Mouse (Mus musculus) neural tube, embryonic 12.5 days (tissue): ENCODE results near the gene Adssl1. TPM values are rescaled to one million over a fixed set of nuclear protein-coding genes. Genes with fewer than 3 reads are reported as not detected.

Experiments
- ATAC-seq: fragments of 200-750 bp; cut with Nextera tagmentation; 2 replicates; pipeline ENCODE4 v1.8.0; 2017; ENCODE audit warnings: low read depth, mild to moderate bottlenecking, moderate TSS enrichment, moderate library complexity; ENCODE audit not compliant: low FRiP score
- H3K27ac ChIP-seq: fragments of 300-500 bp; sonication (generic); 2 replicates; pipeline ENCODE4 v1.5.1; 2016
- H3K27me3 ChIP-seq: fragments of 300-500 bp; sonication (generic); replicated peaks from 2 replicates; pipeline ENCODE4 v1.6.1; 2016; ENCODE audit warnings: mild to moderate bottlenecking
- H3K36me3 ChIP-seq: fragments of 300-500 bp; sonication (generic); 2 replicates; pipeline ENCODE4 v1.6.1; 2016; ENCODE audit warnings: mild to moderate bottlenecking
- H3K4me1 ChIP-seq: fragments of 300-500 bp; sonication (generic); 2 replicates; pipeline ENCODE4 v1.6.1; 2016
- H3K4me2 ChIP-seq: fragments of 300-500 bp; sonication (generic); replicated peaks from 2 replicates; pipeline ENCODE4 v1.6.1; 2016; ENCODE audit warnings: mild to moderate bottlenecking
- H3K4me3 ChIP-seq: fragments of 300-500 bp; sonication (generic); 2 replicates; pipeline ENCODE4 v1.5.1; 2016
- H3K9ac ChIP-seq: fragments of 300-500 bp; sonication (generic); 2 replicates; pipeline ENCODE4 v1.6.1; 2016; ENCODE audit warnings: mild to moderate bottlenecking
- H3K9me3 ChIP-seq: fragments of 300-500 bp; sonication (generic); 2 replicates; pipeline ENCODE4 v1.6.1; 2016; ENCODE audit warnings: mild to moderate bottlenecking
- WGBS: fragments of 180-500 bp; shearing (Covaris S2); methylation state at CpG from one replicate; pipeline ENCODE4 v1.1.7; 2016; 5-methylcytosine and 5-hydroxymethylcytosine counted together
- polyA plus RNA-seq: library from polyadenylated mRNA; unstranded; fragments of >200 nt; fragmentation: Nextera tagmentation; extraction: Ambion mirVana; gene quantifications from 2 replicates; pipeline ENCODE4 v1.2.1, GENCODE M21; 2016

Adssl1 gene
- 3.2 and 3.7 TPM in 2 replicates for polyA plus RNA-seq

DNA sequence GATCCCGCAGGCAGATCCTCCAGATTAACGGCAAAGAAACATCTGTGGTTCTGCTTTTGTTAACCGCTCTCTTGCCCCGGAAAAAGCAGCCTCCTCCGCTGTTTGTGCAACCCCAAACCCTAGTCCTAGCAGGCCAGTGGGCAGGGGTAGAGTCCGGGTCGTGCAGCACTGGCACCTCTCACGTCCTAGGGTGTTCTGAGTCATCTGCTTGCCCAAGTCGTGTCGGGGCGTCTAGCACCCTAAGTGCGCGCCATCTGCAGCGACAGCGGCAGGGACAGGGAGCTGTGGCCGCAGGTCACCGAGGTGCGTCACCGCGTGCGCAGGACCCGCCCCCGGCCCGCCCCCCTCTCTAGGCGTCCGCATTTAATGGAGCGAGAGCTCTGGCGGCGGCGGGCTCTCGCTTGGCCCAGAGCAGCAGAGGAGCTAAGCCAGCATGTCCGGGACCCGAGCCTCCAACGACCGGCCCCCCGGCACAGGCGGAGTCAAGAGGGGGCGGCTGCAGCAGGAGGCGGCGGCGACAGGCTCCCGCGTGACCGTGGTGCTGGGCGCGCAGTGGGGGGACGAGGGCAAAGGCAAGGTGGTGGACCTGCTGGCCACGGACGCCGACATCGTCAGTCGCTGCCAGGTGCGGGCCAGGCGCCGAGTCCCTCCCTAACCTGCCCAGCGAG lies at the start of gene Adssl1:
Adssl1 (plus strand) TSS at position 360 of the 668 bp plus-strand sequence.
- ATAC-seq = peak; percentile 35

DNA sequence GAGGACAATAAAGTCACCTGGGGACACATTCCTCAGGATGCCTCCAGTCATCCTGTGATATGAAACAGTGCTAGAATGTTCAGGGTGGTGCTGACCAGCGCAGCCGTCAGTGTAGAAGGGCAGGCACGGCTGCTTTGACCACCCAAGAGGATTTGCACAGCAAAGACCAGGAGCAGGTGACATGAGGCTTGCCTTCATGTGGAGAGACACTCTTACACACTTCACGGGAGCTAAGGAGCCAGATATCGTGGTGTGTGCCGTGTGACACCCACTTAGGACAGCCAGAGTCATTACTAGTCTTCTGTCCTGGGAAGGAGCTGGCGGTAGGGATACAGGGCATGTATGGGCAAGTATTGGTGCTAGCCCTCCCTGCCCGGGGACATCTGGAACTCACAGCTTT lies 49.7 kb upstream of the Adssl1 start:
- Histone ChIP-seq H3K4me2 (no peak overlapping the region), H3K4me3 (no peak overlapping the region), H3K9me3 (no peaks in the 10 kb centered on the region), H3K27ac (no peak overlapping the region), H3K9ac (no peak overlapping the region), H3K36me3 (no peaks in the 10 kb centered on the region), H3K4me1 (0 out of 2 replicates have a peak, but pooled peaks cover 2% of the 10 kb centered on the region), H3K27me3 (no peaks in the 10 kb centered on the region)
- WGBS = 88% methylated on average over 8 of the region's 8 CpGs
- no peak for ATAC-seq

More for the DNA sequence above, at the start of gene Adssl1:
- Histone ChIP-seq H3K4me3 (peak within 1 kb of the TSS; percentile 47), H3K4me1 (peaks cover 22% of the 10 kb centered on the region), H3K27ac (no peak within 1 kb of the TSS), H3K9me3 (no peaks in the 10 kb centered on the region), H3K9ac (peak within 1 kb of the TSS; percentile 69), H3K27me3 (peaks cover 43% of the 10 kb centered on the region), H3K36me3 (no peaks in the 10 kb centered on the region), H3K4me2 (peak within 1 kb of the TSS; percentile 98)
- under 1% methylated on average over 56 of the region's 56 CpGs for WGBS

DNA sequence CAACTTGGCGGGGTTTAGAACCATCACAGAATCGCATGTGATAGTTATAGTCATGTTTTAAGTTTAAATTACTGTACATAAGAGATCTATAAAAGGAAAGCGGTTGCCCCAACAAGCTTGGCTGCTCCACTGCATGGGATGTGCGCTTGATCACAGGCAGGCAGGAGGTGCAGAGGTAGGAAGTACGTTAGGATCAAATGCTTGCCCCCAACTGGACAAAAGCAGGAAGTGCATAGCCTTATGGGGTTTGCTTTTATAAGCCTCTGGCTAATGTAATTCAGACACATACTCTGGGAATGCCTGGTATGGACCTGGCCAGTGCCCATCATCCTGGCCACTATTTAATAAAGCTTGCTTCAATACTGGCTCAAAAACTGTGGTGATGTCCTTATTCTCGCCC lies 48.8 kb upstream of the Adssl1 start:
- H3K4me3 ChIP-seq = no peak overlapping the region
- 70% methylated on average over 6 of the region's 6 CpGs for WGBS
- H3K36me3 ChIP-seq = no peaks in the 10 kb centered on the region
- no peak overlapping the region for H3K9ac ChIP-seq
- H3K4me1 ChIP-seq = 0 out of 2 replicates have a peak, but pooled peaks cover under 1% of the 10 kb centered on the region
- H3K27ac ChIP-seq = no peak overlapping the region
- ATAC-seq = no peak
- no peaks in the 10 kb centered on the region for H3K27me3 ChIP-seq
- H3K4me2 ChIP-seq = no peak overlapping the region
- no peaks in the 10 kb centered on the region for H3K9me3 ChIP-seq

DNA sequence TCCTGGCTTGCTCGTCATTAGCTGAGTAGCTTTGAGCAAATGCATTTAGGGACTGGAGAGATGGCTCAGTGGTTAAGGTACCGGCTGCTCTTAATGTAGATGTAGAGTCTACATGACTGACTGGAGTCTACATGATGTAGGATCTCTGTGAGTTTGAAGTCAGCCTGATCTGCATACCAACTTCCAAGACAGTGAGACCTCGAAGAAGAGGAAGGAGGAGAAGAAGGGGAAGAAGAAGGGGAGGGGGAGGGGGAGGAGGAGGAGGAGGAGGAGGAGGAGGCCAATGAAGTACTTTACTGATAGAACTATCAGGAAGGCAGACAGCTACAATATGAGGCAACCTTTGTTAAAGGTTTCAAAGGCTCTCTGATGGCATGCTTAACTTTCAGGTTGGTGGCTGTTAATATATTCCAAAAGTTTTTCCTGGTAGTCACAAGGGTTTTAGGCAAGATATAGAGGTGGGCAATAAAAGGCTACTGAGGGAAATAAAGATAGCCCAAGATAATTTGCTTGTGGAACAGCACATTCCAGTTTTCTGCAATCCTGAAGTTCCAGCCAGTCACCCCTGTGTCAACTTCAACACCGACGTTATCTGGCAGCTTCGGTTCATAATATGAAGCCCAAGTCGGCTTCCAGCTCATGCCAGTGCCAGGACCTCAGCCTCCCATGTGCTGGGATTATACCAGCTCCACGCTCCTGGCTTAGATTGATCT lies 44.4 kb upstream of the Adssl1 start:
- no peak overlapping the region for H3K4me2 ChIP-seq
- H3K27ac ChIP-seq = no peak overlapping the region
- H3K9ac ChIP-seq = no peak overlapping the region
- peaks cover 7% of the 10 kb centered on the region for H3K4me1 ChIP-seq
- no peak overlapping the region for H3K4me3 ChIP-seq
- 84% methylated on average over 8 of the region's 8 CpGs for WGBS
- no peaks in the 10 kb centered on the region for H3K36me3 ChIP-seq
- no peaks in the 10 kb centered on the region for H3K9me3 ChIP-seq
- H3K27me3 ChIP-seq = no peaks in the 10 kb centered on the region
- ATAC-seq = no peak

DNA sequence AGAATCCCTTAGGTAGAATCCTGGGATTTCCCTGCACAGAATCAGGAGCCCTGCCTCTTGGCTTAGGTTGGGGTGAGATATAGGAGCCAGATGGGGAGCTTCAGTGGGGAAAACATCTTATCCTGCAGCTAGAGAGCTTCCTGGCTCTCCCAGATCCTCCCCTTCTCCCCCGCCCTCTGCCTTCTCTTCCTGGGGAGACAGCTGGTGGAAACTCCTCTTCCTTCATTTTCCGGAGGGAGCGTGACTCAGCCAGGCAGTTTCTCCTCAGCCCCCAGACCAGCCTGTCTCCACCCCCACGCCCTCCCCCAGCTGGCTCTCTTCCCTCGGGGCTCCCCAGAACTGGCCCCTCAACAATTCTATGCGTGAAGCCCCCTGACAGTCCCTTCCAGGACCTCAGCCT lies 43.5 kb upstream of the Adssl1 start:
- peak overlapping the region; percentile 14 for H3K4me2 ChIP-seq
- no peaks in the 10 kb centered on the region for H3K36me3 ChIP-seq
- H3K4me1 ChIP-seq = peaks cover 7% of the 10 kb centered on the region
- H3K9me3 ChIP-seq = no peaks in the 10 kb centered on the region
- 13% methylated on average over 6 of the region's 6 CpGs for WGBS
- no peak for ATAC-seq
- no peak overlapping the region for H3K9ac ChIP-seq
- no peak overlapping the region for H3K27ac ChIP-seq
- no peak overlapping the region for H3K4me3 ChIP-seq
- H3K27me3 ChIP-seq = no peaks in the 10 kb centered on the region

DNA sequence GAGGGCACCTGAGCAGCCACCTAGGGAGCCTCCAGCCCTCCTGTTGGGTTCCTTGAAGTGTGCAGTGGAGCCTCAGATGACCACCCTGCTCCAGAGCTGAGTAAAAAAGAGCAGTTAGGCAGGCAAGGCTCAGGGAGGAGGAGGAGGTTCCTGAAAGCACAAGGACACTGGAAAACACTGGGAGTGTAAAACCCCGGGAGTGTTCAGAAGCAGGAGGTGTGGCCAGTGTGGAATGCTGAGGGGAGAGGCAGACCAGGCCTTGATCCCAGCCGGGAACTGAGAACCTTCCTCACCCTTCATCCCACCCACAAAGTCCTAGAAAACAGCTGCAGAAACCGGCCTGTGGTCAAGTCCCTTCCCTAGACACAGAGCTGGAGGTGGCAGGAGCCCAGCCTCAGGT lies 43.1 kb upstream of the Adssl1 start:
- Histone ChIP-seq H3K4me1 (peaks cover 7% of the 10 kb centered on the region), H3K9ac (no peak overlapping the region), H3K27me3 (no peaks in the 10 kb centered on the region), H3K4me2 (peak overlapping the region; percentile 14), H3K27ac (no peak overlapping the region), H3K4me3 (no peak overlapping the region), H3K36me3 (no peaks in the 10 kb centered on the region), H3K9me3 (no peaks in the 10 kb centered on the region)
- ATAC-seq = no peak
- 7% methylated on average over 3 of the region's 3 CpGs for WGBS

DNA sequence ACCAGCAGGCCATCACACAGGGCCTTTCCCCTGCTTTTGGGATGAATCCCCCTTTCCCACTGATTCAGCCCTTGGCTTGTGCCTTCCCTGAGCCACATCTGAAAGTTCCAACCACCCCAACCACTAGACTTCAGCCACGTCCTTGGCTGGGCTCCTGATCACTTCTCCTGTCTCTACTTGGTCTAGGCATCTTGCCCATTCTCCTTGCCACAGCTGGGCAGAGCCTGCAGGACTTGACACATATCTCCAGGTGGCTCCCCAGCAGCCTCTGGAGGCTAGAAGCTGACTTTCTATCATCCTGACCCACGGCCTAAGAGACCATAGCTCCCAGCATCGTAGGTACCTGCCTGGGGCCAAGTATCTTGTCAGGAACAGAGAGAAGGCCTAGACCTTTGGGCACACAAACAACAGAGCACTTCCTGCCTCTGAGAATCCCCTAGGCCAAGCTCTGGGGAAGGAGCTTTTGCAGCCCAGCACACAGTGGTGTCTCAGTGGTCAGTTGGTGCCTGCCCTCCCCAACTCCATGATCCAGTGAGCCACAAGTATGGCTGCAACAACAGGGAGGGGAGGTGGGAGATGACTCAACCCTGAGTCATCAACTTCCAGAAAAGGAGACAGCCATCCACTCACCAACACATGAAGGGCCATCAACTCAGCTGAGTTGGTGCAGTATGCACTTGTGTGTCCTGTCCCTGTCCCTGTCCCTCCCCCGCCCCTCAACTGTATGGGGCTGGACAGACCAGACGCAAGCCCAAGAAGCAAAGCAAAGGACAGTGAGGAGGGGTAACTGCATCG lies 41.4 kb upstream of the Adssl1 start:
- H3K9me3 ChIP-seq = no peaks in the 10 kb centered on the region
- no peak overlapping the region for H3K9ac ChIP-seq
- WGBS = 76% methylated on average over 6 of the region's 6 CpGs
- H3K27ac ChIP-seq = no peak overlapping the region
- no peaks in the 10 kb centered on the region for H3K36me3 ChIP-seq
- H3K4me1 ChIP-seq = peaks cover 7% of the 10 kb centered on the region
- H3K4me3 ChIP-seq = no peak overlapping the region
- no peaks in the 10 kb centered on the region for H3K27me3 ChIP-seq
- ATAC-seq = no peak
- no peak overlapping the region for H3K4me2 ChIP-seq

DNA sequence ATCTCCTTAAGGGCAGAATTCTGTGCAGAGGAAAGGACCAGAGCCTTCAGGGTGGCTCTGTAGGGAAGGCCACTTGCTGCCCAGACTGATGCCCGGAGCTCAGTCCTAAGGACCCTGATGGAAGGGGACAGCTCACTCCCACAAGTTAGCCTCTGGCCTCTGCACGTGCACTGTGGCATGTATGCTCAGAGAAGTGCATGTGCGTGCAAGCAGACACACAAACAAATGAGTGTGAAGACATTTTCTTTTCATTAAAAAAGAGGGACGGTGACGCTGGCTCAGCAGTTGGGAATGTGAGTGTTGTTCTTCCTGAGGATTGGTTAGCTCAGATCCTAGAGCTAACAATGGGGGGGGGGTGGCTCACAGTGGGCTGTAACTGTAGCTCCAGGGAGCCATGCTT lies 40.4 kb upstream of the Adssl1 start:
- H3K27ac ChIP-seq = no peak overlapping the region
- no peak for ATAC-seq
- H3K9ac ChIP-seq = no peak overlapping the region

DNA sequence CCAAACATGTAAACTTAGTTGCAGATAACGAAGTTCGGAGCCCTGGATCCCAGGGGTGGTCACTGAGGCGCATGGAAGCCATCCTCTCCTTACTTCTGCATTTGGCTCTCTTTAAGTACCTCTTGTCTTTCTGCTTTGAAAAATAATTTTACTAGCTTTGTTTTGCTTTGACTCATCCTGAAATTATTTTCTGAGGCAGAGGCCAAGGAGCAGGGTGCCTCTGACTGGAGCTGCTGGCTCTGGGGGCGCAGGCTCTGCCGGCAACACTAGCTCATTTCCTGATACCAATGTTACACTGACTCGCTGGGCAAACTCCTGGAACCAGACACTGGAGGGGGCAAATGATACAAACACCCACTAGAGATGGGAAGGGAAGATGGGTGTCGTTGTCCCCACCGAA lies 39.9 kb upstream of the Adssl1 start:
- Histone ChIP-seq H3K4me2 (no peak overlapping the region), H3K27me3 (no peaks in the 10 kb centered on the region), H3K9ac (no peak overlapping the region), H3K36me3 (no peaks in the 10 kb centered on the region), H3K9me3 (no peaks in the 10 kb centered on the region), H3K4me3 (no peak overlapping the region), H3K27ac (no peak overlapping the region), H3K4me1 (peaks cover 7% of the 10 kb centered on the region)
- ATAC-seq = no peak
- 89% methylated on average over 8 of the region's 8 CpGs for WGBS

More for the DNA sequence above, 40.4 kb upstream of the Adssl1 start:
- no peak overlapping the region for H3K4me3 ChIP-seq
- H3K4me2 ChIP-seq = no peak overlapping the region
- H3K36me3 ChIP-seq = no peaks in the 10 kb centered on the region
- 61% methylated on average over 5 of the region's 5 CpGs for WGBS
- H3K4me1 ChIP-seq = peaks cover 7% of the 10 kb centered on the region
- no peaks in the 10 kb centered on the region for H3K27me3 ChIP-seq
- no peaks in the 10 kb centered on the region for H3K9me3 ChIP-seq

DNA sequence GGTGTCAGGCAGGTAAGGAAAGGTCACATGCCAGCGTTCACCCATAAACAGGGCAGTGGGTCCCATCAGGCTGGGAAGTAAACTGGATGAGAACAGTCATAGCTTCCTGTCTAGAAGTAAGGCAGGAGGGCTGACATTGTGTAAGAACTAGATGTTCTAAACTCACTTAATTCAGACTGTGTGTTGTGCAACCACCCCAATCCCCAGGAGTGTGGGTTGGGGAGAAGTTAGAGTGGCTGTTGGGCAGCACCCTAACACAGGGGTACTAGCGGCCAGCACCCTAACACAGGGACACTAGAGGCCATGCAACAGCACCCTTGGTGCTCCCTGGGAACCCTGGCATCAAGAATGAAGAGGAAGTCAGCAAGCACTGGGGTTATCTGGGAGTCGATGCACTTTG lies 38.7 kb upstream of the Adssl1 start:
- Histone ChIP-seq H3K9me3 (no peaks in the 10 kb centered on the region), H3K27ac (no peak overlapping the region), H3K4me1 (peaks cover 6% of the 10 kb centered on the region), H3K9ac (no peak overlapping the region), H3K36me3 (no peaks in the 10 kb centered on the region), H3K27me3 (no peaks in the 10 kb centered on the region), H3K4me3 (no peak overlapping the region), H3K4me2 (no peak overlapping the region)
- ATAC-seq = no peak
- 80% methylated on average over 3 of the region's 3 CpGs for WGBS

DNA sequence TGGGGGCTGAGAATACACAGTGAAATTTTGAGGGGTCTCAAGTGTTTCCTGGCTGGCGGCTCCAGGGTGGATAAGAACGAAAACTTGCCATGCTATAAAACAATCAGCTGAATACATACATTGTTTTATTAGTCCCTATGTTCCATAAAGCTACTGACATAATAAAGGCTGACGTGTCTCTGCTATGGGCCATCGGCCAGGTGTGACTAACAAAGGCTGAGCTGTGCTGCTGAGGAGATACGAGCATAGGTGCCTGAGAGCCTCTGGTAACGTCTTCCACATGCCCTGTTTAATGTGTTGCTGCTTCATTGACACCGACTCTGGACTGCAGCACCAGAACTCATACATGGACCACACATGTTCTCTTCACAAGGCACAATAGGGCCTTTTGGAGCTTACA lies 34.9 kb upstream of the Adssl1 start:
- Histone ChIP-seq H3K9ac (no peak overlapping the region), H3K36me3 (no peaks in the 10 kb centered on the region), H3K4me2 (no peak overlapping the region), H3K4me3 (no peak overlapping the region), H3K27ac (no peak overlapping the region), H3K27me3 (peaks cover 25% of the 10 kb centered on the region), H3K4me1 (peaks cover 17% of the 10 kb centered on the region), H3K9me3 (no peaks in the 10 kb centered on the region)
- no peak for ATAC-seq
- 57% methylated on average over 7 of the region's 7 CpGs for WGBS

DNA sequence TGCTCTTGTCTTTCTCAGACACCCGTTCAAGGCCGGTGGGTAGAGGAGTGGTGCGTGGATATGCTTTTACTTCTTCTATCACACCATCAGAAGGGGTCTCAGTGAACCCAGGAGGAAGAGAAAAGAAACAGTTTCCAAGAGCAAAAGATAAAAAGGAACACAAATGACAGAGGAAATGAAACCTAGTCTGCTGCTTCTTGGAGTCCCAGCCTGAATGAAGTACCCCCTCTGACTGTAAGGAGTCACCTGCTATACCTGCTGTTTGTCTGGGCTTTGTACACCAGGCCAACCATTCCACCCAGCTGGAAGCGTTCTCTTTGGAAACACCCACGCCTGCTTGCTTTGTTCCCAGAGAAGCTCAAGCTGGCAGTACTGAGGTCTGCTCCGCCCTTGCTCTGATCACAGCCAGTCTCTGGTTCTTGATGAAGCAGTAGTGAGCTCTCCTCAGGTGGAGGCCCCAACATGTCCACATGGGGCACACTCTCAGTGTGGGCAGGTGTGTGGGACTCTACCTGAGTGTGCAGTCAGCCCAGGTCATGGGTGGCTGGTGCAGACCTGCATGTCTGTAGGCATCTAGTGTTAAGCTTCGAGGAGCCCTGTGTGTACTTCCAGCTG lies 33.8 kb upstream of the Adssl1 start:
- H3K9me3 ChIP-seq = no peaks in the 10 kb centered on the region
- H3K36me3 ChIP-seq = no peaks in the 10 kb centered on the region
- no peak for ATAC-seq
- H3K9ac ChIP-seq = no peak overlapping the region
- no peak overlapping the region for H3K4me2 ChIP-seq
- peaks cover 17% of the 10 kb centered on the region for H3K4me1 ChIP-seq
- peaks cover 34% of the 10 kb centered on the region for H3K27me3 ChIP-seq
- 73% methylated on average over 7 of the region's 7 CpGs for WGBS
- H3K4me3 ChIP-seq = no peak overlapping the region
- no peak overlapping the region for H3K27ac ChIP-seq
